Mouse (Mus musculus): ENCODE results near the gene Epn2. TPM values are rescaled to one million over a fixed set of nuclear protein-coding genes. Genes with fewer than 3 reads are reported as not detected.

Gene Epn2
- total and polyA plus RNA-seq, 3 experiments = 7.2 to 13.8 (median 10.1) TPM

- TF ChIP-seq ZC3H11A (IDR thresholded peaks at IDR 0.05; ENCODE audit: low read depth, low read length) = no peak
- no peak for TF ChIP-seq UBTF (IDR thresholded peaks at IDR 0.05; ENCODE audit: low read depth, low read length)
- no peak for TF ChIP-seq USF1 (IDR thresholded peaks at IDR 0.05; ENCODE audit: low read depth, low read length)
- no peak for TF ChIP-seq RAD21 (IDR thresholded peaks at IDR 0.05; ENCODE audit: low read depth, low read length)
- no peak for TF ChIP-seq E2F4 (IDR thresholded peaks at IDR 0.05; ENCODE audit: insufficient replicate concordance, low read depth, low read length)
- no peak for TF ChIP-seq GABPA (IDR thresholded peaks at IDR 0.05; ENCODE audit: insufficient replicate concordance, low read depth, low read length)
- TF ChIP-seq SMC3 (IDR thresholded peaks at IDR 0.05; ENCODE audit: low read depth, low read length) = no peak
- in situ Hi-C loops (cut with MboI; ENCODE audit: low pct_ligation_motif_present, low pct_unique_long_range_greater_than_20kb, low sequenced_read_pairs) (no loop called here), dilution Hi-C loops (cut with MboI; ENCODE audit: extremely low pct_ligation_motif_present, extremely low pct_unique_long_range_greater_than_20kb, low sequenced_read_pairs) (no loop called here)
- no peak for DNase-seq (ENCODE audit: extremely low read depth)
- Histone ChIP-seq H3K36me3 (replicated peaks in 1 of 2; ENCODE audit: control insufficient read depth in 1 of 2, insufficient read depth in 1 of 2, low read length in 1 of 2) (no peaks in the 10 kb centered on the region), H3K4me1 (ENCODE audit: control insufficient read depth in 1 of 2, insufficient read depth in 2 of 2) (peaks cover 17 to 23% of the 10 kb centered on the region in 2 experiments), H3K27ac (ENCODE audit: insufficient read depth, low read depth) (no peak overlapping the region), H3K27me3 (replicated peaks) (peaks cover 64% of the 10 kb centered on the region), H3K9ac (ENCODE audit: insufficient read depth, low read depth) (no peak overlapping the region), H3K9me3 (replicated peaks; ENCODE audit: low read length) (peaks cover 19% of the 10 kb centered on the region), H3K79me2 (replicated peaks; ENCODE audit: control insufficient read depth, extremely low read depth, insufficient read depth, poor library complexity, severe bottlenecking) (no peaks in the 10 kb centered on the region), H3K4me3 (replicated peaks in 1 of 3; ENCODE audit: low read depth in 2 of 3, low read length in 2 of 3, poor library complexity in 1 of 3) (no peak overlapping the region), H3K4me2 (ENCODE audit: insufficient read depth, low read depth, poor library complexity, severe bottlenecking) (no peak overlapping the region)
Observed at GRCm38 (mm10) chr11:61597471-61597870, 18.0 kb upstream of the Epn2 start.

- Histone ChIP-seq H3K9me3 (replicated peaks; ENCODE audit: low read length) (peaks cover 19% of the 10 kb centered on the region), H3K36me3 (replicated peaks in 1 of 2; ENCODE audit: control insufficient read depth in 1 of 2, insufficient read depth in 1 of 2, low read length in 1 of 2) (no peaks in the 10 kb centered on the region), H3K27ac (ENCODE audit: insufficient read depth, low read depth) (no peak overlapping the region), H3K27me3 (replicated peaks) (peaks cover 57% of the 10 kb centered on the region), H3K4me3 (replicated peaks in 1 of 3; ENCODE audit: low read depth in 2 of 3, low read length in 2 of 3, poor library complexity in 1 of 3) (no peak overlapping the region), H3K9ac (ENCODE audit: insufficient read depth, low read depth) (no peak overlapping the region), H3K4me1 (ENCODE audit: control insufficient read depth in 1 of 2, insufficient read depth in 2 of 2) (peaks cover 8 to 18% of the 10 kb centered on the region in 2 experiments), H3K4me2 (ENCODE audit: insufficient read depth, low read depth, poor library complexity, severe bottlenecking) (no peak overlapping the region), H3K79me2 (replicated peaks; ENCODE audit: control insufficient read depth, extremely low read depth, insufficient read depth, poor library complexity, severe bottlenecking) (no peaks in the 10 kb centered on the region)
- dilution Hi-C loops (cut with MboI; ENCODE audit: extremely low pct_ligation_motif_present, extremely low pct_unique_long_range_greater_than_20kb, low sequenced_read_pairs) = no loop called here
- no peak for TF ChIP-seq JUND (conservative IDR thresholded peaks at IDR 0.05; ENCODE audit: low read depth, low read length)
- no peak for TF ChIP-seq ZMIZ1 (IDR thresholded peaks at IDR 0.05; ENCODE audit: low read depth, low read length)
- TF ChIP-seq KAT2A (IDR thresholded peaks at IDR 0.05; ENCODE audit: insufficient replicate concordance, low read length) = no peak
- no peak for DNase-seq (ENCODE audit: extremely low read depth)
- in situ Hi-C loops (cut with MboI; ENCODE audit: low pct_ligation_motif_present, low pct_unique_long_range_greater_than_20kb, low sequenced_read_pairs) = no loop called here
Observed at GRCm38 (mm10) chr11:61593069-61593468, 13.6 kb upstream of the Epn2 start.

DNA sequence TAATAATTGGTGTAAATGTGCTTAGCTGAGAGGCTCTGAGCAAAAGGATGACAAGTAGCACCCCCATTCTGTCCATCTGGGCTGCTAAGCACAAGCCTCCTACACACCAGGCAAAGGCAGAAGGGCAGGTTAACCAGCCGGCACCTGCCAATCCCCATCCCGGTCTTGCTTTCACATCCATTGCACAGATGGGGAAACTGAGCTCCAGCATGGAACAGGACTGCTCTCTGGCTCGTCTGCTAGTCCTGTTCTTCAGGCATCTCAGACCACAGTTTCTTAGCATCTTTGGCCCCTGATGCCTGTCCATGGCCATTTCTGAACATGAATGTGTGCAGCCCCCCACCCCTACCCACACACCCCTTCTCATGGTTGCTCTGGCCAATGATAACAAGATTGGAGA is 12.6 kb upstream of the Epn2 start:
- no peak for DNase-seq (ENCODE audit: extremely low read depth)
- Histone ChIP-seq H3K27me3 (replicated peaks) (peaks cover 56% of the 10 kb centered on the region), H3K4me1 (ENCODE audit: control insufficient read depth in 1 of 2, insufficient read depth in 2 of 2) (peaks cover 0 to 10% of the 10 kb centered on the region in 2 experiments; a peak in 1 of 4 replicates), H3K4me2 (ENCODE audit: insufficient read depth, low read depth, poor library complexity, severe bottlenecking) (no peak overlapping the region), H3K79me2 (replicated peaks; ENCODE audit: control insufficient read depth, extremely low read depth, insufficient read depth, poor library complexity, severe bottlenecking) (no peaks in the 10 kb centered on the region), H3K4me3 (replicated peaks in 1 of 3; ENCODE audit: low read depth in 2 of 3, low read length in 2 of 3, poor library complexity in 1 of 3) (no peak overlapping the region), H3K27ac (ENCODE audit: insufficient read depth, low read depth) (no peak overlapping the region), H3K36me3 (replicated peaks in 1 of 2; ENCODE audit: control insufficient read depth in 1 of 2, insufficient read depth in 1 of 2, low read length in 1 of 2) (no peaks in the 10 kb centered on the region), H3K9me3 (replicated peaks; ENCODE audit: low read length) (peaks cover 19% of the 10 kb centered on the region), H3K9ac (ENCODE audit: insufficient read depth, low read depth) (no peak overlapping the region)
- dilution Hi-C loops (cut with MboI; ENCODE audit: extremely low pct_ligation_motif_present, extremely low pct_unique_long_range_greater_than_20kb, low sequenced_read_pairs) (no loop called here), in situ Hi-C loops (cut with MboI; ENCODE audit: low pct_ligation_motif_present, low pct_unique_long_range_greater_than_20kb, low sequenced_read_pairs) (no loop called here)
- no peak for TF ChIP-seq SMC3 (IDR thresholded peaks at IDR 0.05; ENCODE audit: low read depth, low read length)

Measured in CH12.LX (cell line).